Mouse (Mus musculus) limb, embryonic 11.5 days (tissue): ENCODE data around the gene Tmem237. TPM values are rescaled to one million over a fixed set of nuclear protein-coding genes. Genes with fewer than 3 reads are reported as not detected.

Experiments used
- ATAC-seq: fragments of 200-750 bp; cut with Nextera tagmentation; 2 replicates; pipeline ENCODE4 v1.8.0; 2017; ENCODE audit warnings: low read depth; ENCODE audit not compliant: insufficient number of reproducible peaks, low FRiP score, low TSS enrichment
- DNase-seq: peaks from one replicate; pipeline ENCODE4 v3.0.0-alpha.2; 2015; ENCODE audit warnings: low spot score
- H3K27ac ChIP-seq: fragments of 300-500 bp; sonication (generic); replicated peaks from 2 replicates; pipeline ENCODE4 v1.5.1; 2014; ENCODE audit warnings: low read depth, mild to moderate bottlenecking, low read length
- H3K27me3 ChIP-seq: fragments of 300-500 bp; sonication (generic); 2 replicates; pipeline ENCODE4 v1.6.1; 2014; ENCODE audit warnings: mild to moderate bottlenecking, low read length, mixed read lengths; ENCODE audit not compliant: control insufficient read depth, insufficient read depth
- H3K36me3 ChIP-seq: fragments of 300-500 bp; sonication (generic); 2 replicates; pipeline ENCODE4 v1.6.1; 2014; ENCODE audit warnings: mild to moderate bottlenecking, low read length, moderate library complexity, mixed read lengths; ENCODE audit not compliant: control insufficient read depth, insufficient read depth
- H3K4me1 ChIP-seq: fragments of 300-500 bp; sonication (generic); 2 replicates; pipeline ENCODE4 v1.6.1; 2014; ENCODE audit warnings: low read length, mixed read lengths; ENCODE audit not compliant: control insufficient read depth, insufficient read depth
- H3K4me2 ChIP-seq: fragments of 300-500 bp; sonication (generic); 2 replicates; pipeline ENCODE4 v1.6.1; 2014; ENCODE audit warnings: low read depth, mild to moderate bottlenecking, moderate library complexity; ENCODE audit not compliant: severe bottlenecking
- H3K4me3 ChIP-seq: fragments of 300-500 bp; sonication (generic); 2 replicates; pipeline ENCODE4 v1.5.1; 2014; ENCODE audit warnings: low read depth, low read length
- H3K9ac ChIP-seq: fragments of 300-500 bp; sonication (generic); 2 replicates; pipeline ENCODE4 v1.6.1; 2014; ENCODE audit warnings: mild to moderate bottlenecking, low read length
- H3K9me3 ChIP-seq: fragments of 300-500 bp; sonication (generic); 2 replicates; pipeline ENCODE4 v1.6.1; 2016; ENCODE audit warnings: low read length; ENCODE audit not compliant: control insufficient read depth
- WGBS: fragments of 180-500 bp; shearing (Covaris S2); extraction: QIAGEN DNeasy Blood & Tissue Kit; methylation state at CpG from one replicate; pipeline ENCODE4 v1.1.7; 2014; 5-methylcytosine and 5-hydroxymethylcytosine counted together
- polyA plus RNA-seq: library from polyadenylated mRNA; unstranded; fragments of >200 nt; fragmentation: Nextera tagmentation; extraction: Ambion mirVana; gene quantifications from 2 replicates; pipeline ENCODE4 v1.2.1, GENCODE M21; 2014

Gene Tmem237
- polyA plus RNA-seq, 1 experiment from 2014 or later: 39.8 TPM

GRCm38 (mm10) chr1:59067976-59068375 lies 52.2 kb downstream of the Tmem237 start:
- 11% methylated on average over 3 of the region's 3 CpGs for WGBS
- peak; percentile 63 for DNase-seq
- Histone ChIP-seq H3K27ac (no peak overlapping the region), H3K36me3 (no peaks in the 10 kb centered on the region), H3K9me3 (no peaks in the 10 kb centered on the region), H3K4me2 (no peak overlapping the region), H3K27me3 (no peaks in the 10 kb centered on the region), H3K4me3 (no peak overlapping the region), H3K4me1 (no peaks in the 10 kb centered on the region), H3K9ac (no peak overlapping the region)
- no peak for ATAC-seq

GRCm38 (mm10) chr1:59063697-59064096 lies 56.5 kb downstream of the Tmem237 start:
- DNase-seq (no peak), ATAC-seq (no peak)
- Histone ChIP-seq H3K4me2 (no peak overlapping the region), H3K27ac (no peak overlapping the region), H3K9ac (no peak overlapping the region), H3K4me1 (no peaks in the 10 kb centered on the region), H3K27me3 (no peaks in the 10 kb centered on the region), H3K9me3 (no peaks in the 10 kb centered on the region), H3K36me3 (no peaks in the 10 kb centered on the region), H3K4me3 (no peak overlapping the region)
- 58% methylated on average over 3 of the region's 3 CpGs for WGBS

GRCm38 (mm10) chr1:59056955-59057354 lies 63.3 kb downstream of the Tmem237 start:
- ATAC-seq (no peak), DNase-seq (no peak)
- no peak overlapping the region for H3K27ac ChIP-seq
- no peaks in the 10 kb centered on the region for H3K36me3 ChIP-seq
- WGBS: 74% methylated on average over 2 of the region's 2 CpGs
- H3K4me3 ChIP-seq: no peak overlapping the region
- no peaks in the 10 kb centered on the region for H3K4me1 ChIP-seq
- no peaks in the 10 kb centered on the region for H3K27me3 ChIP-seq
- H3K9ac ChIP-seq: no peak overlapping the region
- no peaks in the 10 kb centered on the region for H3K9me3 ChIP-seq
- H3K4me2 ChIP-seq: no peak overlapping the region

DNA sequence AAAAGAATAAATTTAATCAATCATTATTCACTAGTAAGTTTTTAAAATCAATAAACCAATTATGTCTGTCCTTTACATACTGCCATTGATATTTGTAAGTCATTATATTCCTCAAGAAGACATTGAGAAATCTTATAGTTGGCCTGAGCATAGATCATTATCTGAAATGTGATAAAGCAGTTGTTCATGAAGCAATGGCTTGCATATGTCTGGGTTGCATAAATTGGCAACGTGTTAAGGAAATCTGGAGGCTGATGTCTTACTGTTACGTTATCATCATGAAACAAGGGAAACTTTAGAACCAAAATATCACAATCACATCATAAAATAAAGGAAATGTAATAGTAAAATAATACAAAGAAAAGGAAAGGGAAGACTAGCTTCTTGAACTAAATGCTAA lies 68.9 kb downstream of the Tmem237 start:
- WGBS: 74% methylated on average over 2 of the region's 2 CpGs
- no peak overlapping the region for H3K9ac ChIP-seq
- H3K27me3 ChIP-seq: no peaks in the 10 kb centered on the region
- no peaks in the 10 kb centered on the region for H3K9me3 ChIP-seq
- ATAC-seq: no peak
- H3K4me2 ChIP-seq: no peak overlapping the region
- no peaks in the 10 kb centered on the region for H3K36me3 ChIP-seq
- H3K27ac ChIP-seq: no peak overlapping the region
- no peak overlapping the region for H3K4me3 ChIP-seq
- no peak for DNase-seq
- no peaks in the 10 kb centered on the region for H3K4me1 ChIP-seq

Other genes with a start within 250 kb of the Tmem237 start
- gene Trak2, start 147.0 kb downstream of the Tmem237 start, polyA plus RNA-seq: 8.3 and 10.0 TPM in 2 replicates
- gene Stradb, start 146.9 kb downstream of the Tmem237 start, polyA plus RNA-seq: 23.2 and 23.8 TPM in 2 replicates
- gene C2cd6, start 25.5 kb downstream of the Tmem237 start, polyA plus RNA-seq: not detected in 2 replicates
- gene Mpp4, start 43.0 kb upstream of the Tmem237 start, polyA plus RNA-seq: 0.18 and 0.28 TPM in 2 replicates
- gene Als2, start 116.8 kb upstream of the Tmem237 start, polyA plus RNA-seq: 12.0 and 13.2 TPM in 2 replicates
- gene Cdk15, start 136.5 kb upstream of the Tmem237 start, polyA plus RNA-seq: 0.13 and 0.21 TPM in 2 replicates